Mouse (Mus musculus) liver, embryonic 14.5 days (tissue): ENCODE data around the gene Ctla4.

Experiments
- CTCF ChIP-seq: IDR thresholded peaks from 2 replicates; pipeline ENCODE4 v1.5.1; 2016; ENCODE audit warnings: antibody characterized with exemption, low read depth, control low read depth
- EP300 ChIP-seq: IDR thresholded peaks from 2 replicates; pipeline ENCODE4 v1.6.1; 2016; ENCODE audit warnings: antibody characterized with exemption, low read depth

DNA sequence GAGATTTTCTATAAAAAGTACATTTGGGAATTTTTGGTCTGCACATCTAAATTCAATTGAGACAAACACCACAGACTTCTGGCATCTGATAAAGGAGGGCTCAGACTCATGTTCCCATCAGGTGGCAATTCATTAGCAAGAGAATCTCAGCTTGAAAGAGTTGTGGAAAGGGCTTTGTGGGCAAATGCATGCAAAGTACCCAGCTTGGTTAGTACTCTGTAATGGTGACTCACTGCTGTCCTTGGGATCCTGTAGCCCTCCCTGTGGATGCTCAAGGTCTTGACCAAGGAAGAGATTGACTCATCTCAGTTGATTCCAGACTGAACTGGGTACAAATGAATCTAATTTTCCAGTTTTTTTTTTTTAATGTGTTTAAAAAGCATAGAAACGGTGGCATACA, 47.6 kb upstream of the Ctla4 start:
- TF ChIP-seq CTCF = no peak
- TF ChIP-seq EP300 = no peak
